Mouse (Mus musculus): Measurements from ENCODE around the gene Ldah.

DNA sequence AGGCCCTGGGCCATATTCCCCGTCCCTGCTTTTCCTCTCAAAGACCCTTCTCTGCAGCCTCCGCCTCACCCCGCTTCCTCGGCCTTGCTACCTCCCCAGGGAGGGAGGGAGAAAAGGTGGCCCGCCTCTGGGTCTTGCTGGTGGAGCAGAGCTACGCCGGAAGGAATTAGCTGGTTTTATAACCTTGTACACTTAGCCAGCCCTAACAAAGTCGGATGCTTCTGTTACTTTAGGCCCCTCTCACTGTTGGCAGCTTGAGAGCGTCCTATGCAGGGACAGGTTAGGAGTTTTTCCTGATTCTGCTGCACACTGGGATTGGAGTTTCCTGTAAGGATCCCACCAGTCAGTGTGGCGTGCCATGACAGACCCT is 92.2 kb downstream of the Ldah start:
- TF ChIP-seq CTCF (IDR thresholded peaks at IDR 0.05; ENCODE audit: insufficient read depth, low read depth, low read length) (no peak), POLR2A (IDR thresholded peaks at IDR 0.05; ENCODE audit: insufficient read depth, low read depth, low read length) (no peak)

Data from olfactory bulb, adult 2 months (tissue).